Mouse (Mus musculus) gastrocnemius, postnatal 14 days (tissue): ENCODE measurements around the gene Olfr1371. TPM values are rescaled to one million over a fixed set of nuclear protein-coding genes. Genes with fewer than 3 reads are reported as not detected.

Experiments used
- DNase-seq: peaks from one replicate; pipeline ENCODE4 v3.0.0; 2021; ENCODE audit warnings: mixed read lengths
- intact Hi-C: fragments of 180-260 bp; cut with DNase I; formaldehyde crosslinking; loops from one replicate; pipeline ENCODE4 v1.15.1; 2025; ENCODE audit warnings: low total_unique reads
- long read RNA-seq, 2 experiments: library from polyadenylated mRNA; stranded (forward); transcript quantifications; one replicate each; pipeline ENCODE4 v2.0.0; 2021
- total RNA-seq, 2 experiments: library from RNA; stranded (reverse); gene quantifications; 2 replicates each; pipeline ENCODE4 v1.2.3; 2021

Gene Olfr1371
- not detected for total RNA-seq
- long read RNA-seq, experiment 1 = 0 reads
- long read RNA-seq, experiment 2 = 0 reads

GRCm38 (mm10) chr11:52213887-52214286 is at the start of gene Olfr1371:
Olfr1371 (minus strand) TSS chr11:52213987.
- DNase-seq = no peak
- intact Hi-C loops = no loop called here

GRCm38 (mm10) chr11:52262338-52262737 is 48.6 kb upstream of the Olfr1371 start:
- no peak for DNase-seq

GRCm38 (mm10) chr11:52261937-52262336 is 48.1 kb upstream of the Olfr1371 start:
- intact Hi-C loops = loop anchor here (5.0 kb wide), 1 partner anchor 80 kb away; no protein-coding TSS in a partner anchor
- DNase-seq = peak; percentile 76

More at GRCm38 (mm10) chr11:52262338-52262737, 48.6 kb upstream of the Olfr1371 start:
- intact Hi-C loops = loop anchor here (5.0 kb wide), 1 partner anchor 80 kb away; no protein-coding TSS in a partner anchor

GRCm38 (mm10) chr11:52260878-52261277 is 47.1 kb upstream of the Olfr1371 start:
- no peak for DNase-seq
- intact Hi-C loops = loop anchor here (5.0 kb wide), 1 partner anchor 81 kb away; no protein-coding TSS in a partner anchor

GRCm38 (mm10) chr11:52258711-52259110 is 44.9 kb upstream of the Olfr1371 start:
- no peak for DNase-seq
- intact Hi-C loops = loop anchor here (5.0 kb wide), 1 partner anchor 39 kb away; no protein-coding TSS in a partner anchor

GRCm38 (mm10) chr11:52257376-52257775 is 43.6 kb upstream of the Olfr1371 start:
- intact Hi-C loops = loop anchor here (5.0 kb wide), 1 partner anchor 40 kb away; no protein-coding TSS in a partner anchor
- DNase-seq = no peak

- intact Hi-C loops = loop anchor here (5.0 kb wide), 1 partner anchor 42 kb away; no protein-coding TSS in a partner anchor
- DNase-seq = no peak
Measured at GRCm38 (mm10) chr11:52255077-52255476, 41.3 kb upstream of the Olfr1371 start.

GRCm38 (mm10) chr11:52253674-52254375 is 40.0 kb upstream of the Olfr1371 start:
- peak; percentile 65 for DNase-seq
- intact Hi-C loops = no loop called here

- intact Hi-C loops = no loop called here
- DNase-seq = no peak
Measured at GRCm38 (mm10) chr11:52252692-52253091, 38.9 kb upstream of the Olfr1371 start.

- DNase-seq = no peak
- intact Hi-C loops = no loop called here
Measured at GRCm38 (mm10) chr11:52251770-52252169, 38.0 kb upstream of the Olfr1371 start.

GRCm38 (mm10) chr11:52249452-52249851 is 35.7 kb upstream of the Olfr1371 start:
- intact Hi-C loops = no loop called here

GRCm38 (mm10) chr11:52240898-52241542 is 27.2 kb upstream of the Olfr1371 start:
- no peak for DNase-seq
- intact Hi-C loops = no loop called here

More at GRCm38 (mm10) chr11:52249452-52249851, 35.7 kb upstream of the Olfr1371 start:
- no peak for DNase-seq

- no peak for DNase-seq
- intact Hi-C loops = no loop called here
Measured at GRCm38 (mm10) chr11:52234509-52234908, 20.7 kb upstream of the Olfr1371 start.

GRCm38 (mm10) chr11:52233906-52234305 is 20.1 kb upstream of the Olfr1371 start:
- intact Hi-C loops = no loop called here

GRCm38 (mm10) chr11:52233043-52233653 is 19.4 kb upstream of the Olfr1371 start:
- intact Hi-C loops = no loop called here
- DNase-seq = no peak

More at GRCm38 (mm10) chr11:52233906-52234305, 20.1 kb upstream of the Olfr1371 start:
- no peak for DNase-seq

GRCm38 (mm10) chr11:52231606-52232541 is 18.1 kb upstream of the Olfr1371 start, which contains the start of gene Skp1a:
Skp1a (plus strand) TSS chr11:52231995.
- DNase-seq = peak; percentile 93
- intact Hi-C loops = no loop called here

GRCm38 (mm10) chr11:52230694-52231093 is 16.9 kb upstream of the Olfr1371 start:
- intact Hi-C loops = no loop called here
- no peak for DNase-seq

- DNase-seq = no peak
- intact Hi-C loops = loop anchor here (10.0 kb wide), 1 partner anchor 404 kb away; no protein-coding TSS in a partner anchor
Measured at GRCm38 (mm10) chr11:52228722-52229448, 15.1 kb upstream of the Olfr1371 start.
